Mouse (Mus musculus) heart, embryonic 14.5 days (tissue): ENCODE data around the gene Bysl. TPM values are rescaled to one million over a fixed set of nuclear protein-coding genes. Genes with fewer than 3 reads are reported as not detected.

Experiments
- ATAC-seq: fragments of 200-750 bp; cut with Nextera tagmentation; 2 replicates; pipeline ENCODE4 v1.8.0; 2017; ENCODE audit warnings: low read depth, moderate TSS enrichment; ENCODE audit not compliant: insufficient number of reproducible peaks, insufficient read depth, low FRiP score
- H3K27ac ChIP-seq, 2 experiments: fragments of 200-500 bp in 1 of 2; fragments of 300-500 bp in 1 of 2; sonication (generic) in 1 of 2; replicated peaks in 1 of 2; 2 replicates each; pipeline ENCODE4 v1.5.1; 2012 to 2014; ENCODE audit warnings: low read depth in 2 of 2, low read length in 2 of 2, control low read depth in 1 of 2, mild to moderate bottlenecking in 1 of 2, mixed read lengths in 1 of 2; ENCODE audit not compliant: control insufficient read depth in 1 of 2, insufficient read depth in 1 of 2
- H3K27me3 ChIP-seq: fragments of 300-500 bp; sonication (generic); 2 replicates; pipeline ENCODE4 v1.6.1; 2014; ENCODE audit warnings: mild to moderate bottlenecking, low read length, control low read depth; ENCODE audit not compliant: control insufficient read depth, insufficient read depth
- H3K36me3 ChIP-seq: fragments of 300-500 bp; sonication (generic); 2 replicates; pipeline ENCODE4 v1.6.1; 2014; ENCODE audit warnings: mild to moderate bottlenecking, control low read depth, low read length, mixed read lengths; ENCODE audit not compliant: control insufficient read depth, insufficient read depth
- H3K4me1 ChIP-seq, 2 experiments: fragments of 200-500 bp in 1 of 2; fragments of 300-500 bp in 1 of 2; sonication (generic) in 1 of 2; 2 replicates each; pipeline ENCODE4 v1.6.1; 2012 to 2014; ENCODE audit warnings: low read length in 2 of 2, control low read depth in 1 of 2, mixed read lengths in 1 of 2; ENCODE audit not compliant: control insufficient read depth in 2 of 2, insufficient read depth in 2 of 2
- H3K4me2 ChIP-seq: fragments of 300-500 bp; sonication (generic); 2 replicates; pipeline ENCODE4 v1.6.1; 2014; ENCODE audit warnings: mild to moderate bottlenecking, low read length
- H3K4me3 ChIP-seq, 2 experiments: fragments of 200-500 bp in 1 of 2; fragments of 300-500 bp in 1 of 2; sonication (generic) in 1 of 2; 2 replicates each; pipeline ENCODE4 v1.5.1; 2012 to 2014; ENCODE audit warnings: low read length in 2 of 2, mild to moderate bottlenecking in 2 of 2, control low read depth in 1 of 2, low read depth in 1 of 2, moderate library complexity in 1 of 2; ENCODE audit not compliant: control insufficient read depth in 1 of 2, insufficient read depth in 1 of 2
- H3K9ac ChIP-seq: fragments of 300-500 bp; sonication (generic); 2 replicates; pipeline ENCODE4 v1.6.1; 2014; ENCODE audit warnings: mild to moderate bottlenecking, low read length
- H3K9me3 ChIP-seq: fragments of 300-500 bp; sonication (generic); 2 replicates; pipeline ENCODE4 v1.6.1; 2016; ENCODE audit warnings: low read length, control low read depth; ENCODE audit not compliant: control insufficient read depth
- WGBS: fragments of 180-500 bp; shearing (Covaris S2); extraction: QIAGEN DNeasy Blood & Tissue Kit; methylation state at CpG from one replicate; pipeline ENCODE4 v1.1.7; 2014; 5-methylcytosine and 5-hydroxymethylcytosine counted together
- polyA plus RNA-seq: library from polyadenylated mRNA; unstranded; fragments of >200 nt; fragmentation: Nextera tagmentation; extraction: Ambion mirVana; gene quantifications from 2 replicates; pipeline ENCODE4 v1.2.1, GENCODE M21; 2014

Gene Bysl
- polyA plus RNA-seq, 1 experiment from 2014 or later, result 18.7 TPM

- no peak overlapping the region for H3K4me3 ChIP-seq
- H3K27ac ChIP-seq, result no peak overlapping the region
- peaks cover 4% of the 10 kb centered on the region for H3K36me3 ChIP-seq
- no peak overlapping the region for H3K4me2 ChIP-seq
- no peak for ATAC-seq
- H3K9me3 ChIP-seq, result no peaks in the 10 kb centered on the region
- H3K9ac ChIP-seq, result no peak overlapping the region
- no peaks in the 10 kb centered on the region for H3K27me3 ChIP-seq
- WGBS, result 41% methylated on average over 3 of the region's 3 CpGs
- peaks cover 8 to 9% of the 10 kb centered on the region in 2 experiments; a peak in 3 of 4 replicates for H3K4me1 ChIP-seq
These were observed 20.2 kb downstream of the Bysl start for GRCm38 (mm10) chr17:47591073-47591472.

- WGBS, result 87% methylated on average over 8 of the region's 8 CpGs
- no peak overlapping the region for H3K4me3 ChIP-seq
- ATAC-seq, result no peak
These were observed 22.8 kb downstream of the Bysl start for GRCm38 (mm10) chr17:47588517-47588916.

GRCm38 (mm10) chr17:47580962-47581361, 30.3 kb downstream of the Bysl start:
- Histone ChIP-seq H3K4me3 (no peak overlapping the region), H3K27me3 (no peaks in the 10 kb centered on the region), H3K4me1 (no peaks in the 10 kb centered on the region), H3K4me2 (no peak overlapping the region), H3K36me3 (no peaks in the 10 kb centered on the region), H3K9ac (no peak overlapping the region), H3K27ac (no peak overlapping the region), H3K9me3 (no peaks in the 10 kb centered on the region)
- no peak for ATAC-seq
- WGBS, result 86% methylated on average over 4 of the region's 4 CpGs

More at GRCm38 (mm10) chr17:47588517-47588916, 22.8 kb downstream of the Bysl start:
- H3K9ac ChIP-seq, result no peak overlapping the region
- H3K9me3 ChIP-seq, result no peaks in the 10 kb centered on the region
- H3K36me3 ChIP-seq, result no peaks in the 10 kb centered on the region
- H3K27me3 ChIP-seq, result no peaks in the 10 kb centered on the region
- no peak overlapping the region for H3K4me2 ChIP-seq
- no peak overlapping the region for H3K27ac ChIP-seq
- peaks cover 4 to 6% of the 10 kb centered on the region in 2 experiments; a peak in 3 of 4 replicates for H3K4me1 ChIP-seq

- no peaks in the 10 kb centered on the region for H3K9me3 ChIP-seq
- no peaks in the 10 kb centered on the region for H3K27me3 ChIP-seq
- 79% methylated on average over 6 of the region's 6 CpGs for WGBS
- no peak overlapping the region for H3K4me3 ChIP-seq
- H3K36me3 ChIP-seq, result no peaks in the 10 kb centered on the region
- no peak overlapping the region for H3K27ac ChIP-seq
- ATAC-seq, result no peak
- 0 out of 4 replicates have a peak, but pooled peaks cover 0 to 3% of the 10 kb centered on the region in 2 experiments for H3K4me1 ChIP-seq
- no peak overlapping the region for H3K4me2 ChIP-seq
- H3K9ac ChIP-seq, result no peak overlapping the region
These were observed 32.6 kb downstream of the Bysl start for GRCm38 (mm10) chr17:47578655-47579054.

GRCm38 (mm10) chr17:47574830-47575229, 36.5 kb downstream of the Bysl start:
- Histone ChIP-seq H3K4me3 (no peak overlapping the region), H3K27me3 (no peaks in the 10 kb centered on the region), H3K4me2 (no peak overlapping the region), H3K9ac (no peak overlapping the region), H3K36me3 (no peaks in the 10 kb centered on the region), H3K9me3 (no peaks in the 10 kb centered on the region), H3K27ac (no peak overlapping the region), H3K4me1 (0 out of 4 replicates have a peak, but pooled peaks cover 0 to 3% of the 10 kb centered on the region in 2 experiments)
- ATAC-seq, result no peak
- WGBS, result 64% methylated on average over 11 of the region's 11 CpGs

GRCm38 (mm10) chr17:47574028-47574427, 37.3 kb downstream of the Bysl start:
- no peak overlapping the region for H3K27ac ChIP-seq

GRCm38 (mm10) chr17:47572436-47572835, 38.9 kb downstream of the Bysl start:
- no peaks in the 10 kb centered on the region for H3K36me3 ChIP-seq

More at GRCm38 (mm10) chr17:47574028-47574427, 37.3 kb downstream of the Bysl start:
- Histone ChIP-seq H3K9me3 (no peaks in the 10 kb centered on the region), H3K4me1 (0 out of 4 replicates have a peak, but pooled peaks cover 0 to 3% of the 10 kb centered on the region in 2 experiments), H3K9ac (no peak overlapping the region), H3K36me3 (no peaks in the 10 kb centered on the region), H3K27me3 (no peaks in the 10 kb centered on the region), H3K4me3 (no peak overlapping the region), H3K4me2 (no peak overlapping the region)
- ATAC-seq, result no peak
- 50% methylated on average over 8 of the region's 8 CpGs for WGBS

GRCm38 (mm10) chr17:47571621-47572020, 39.7 kb downstream of the Bysl start:
- H3K9ac ChIP-seq, result no peak overlapping the region
- 56% methylated on average over 7 of the region's 7 CpGs for WGBS
- no peak overlapping the region for H3K4me3 ChIP-seq
- H3K27me3 ChIP-seq, result no peaks in the 10 kb centered on the region
- 0 out of 4 replicates have a peak, but pooled peaks cover 0 to 3% of the 10 kb centered on the region in 2 experiments for H3K4me1 ChIP-seq
- ATAC-seq, result no peak
- H3K36me3 ChIP-seq, result no peaks in the 10 kb centered on the region
- no peak overlapping the region for H3K27ac ChIP-seq
- no peak overlapping the region for H3K4me2 ChIP-seq
- H3K9me3 ChIP-seq, result no peaks in the 10 kb centered on the region

More at GRCm38 (mm10) chr17:47572436-47572835, 38.9 kb downstream of the Bysl start:
- H3K4me1 ChIP-seq, result 0 out of 4 replicates have a peak, but pooled peaks cover 0 to 3% of the 10 kb centered on the region in 2 experiments
- H3K27me3 ChIP-seq, result no peaks in the 10 kb centered on the region
- ATAC-seq, result no peak
- no peak overlapping the region for H3K4me3 ChIP-seq
- no peak overlapping the region for H3K27ac ChIP-seq
- H3K9me3 ChIP-seq, result no peaks in the 10 kb centered on the region
- no peak overlapping the region for H3K9ac ChIP-seq
- H3K4me2 ChIP-seq, result no peak overlapping the region
